Mouse (Mus musculus): ENCODE results near the gene Ephb2.

Ephb2 gene

DNA sequence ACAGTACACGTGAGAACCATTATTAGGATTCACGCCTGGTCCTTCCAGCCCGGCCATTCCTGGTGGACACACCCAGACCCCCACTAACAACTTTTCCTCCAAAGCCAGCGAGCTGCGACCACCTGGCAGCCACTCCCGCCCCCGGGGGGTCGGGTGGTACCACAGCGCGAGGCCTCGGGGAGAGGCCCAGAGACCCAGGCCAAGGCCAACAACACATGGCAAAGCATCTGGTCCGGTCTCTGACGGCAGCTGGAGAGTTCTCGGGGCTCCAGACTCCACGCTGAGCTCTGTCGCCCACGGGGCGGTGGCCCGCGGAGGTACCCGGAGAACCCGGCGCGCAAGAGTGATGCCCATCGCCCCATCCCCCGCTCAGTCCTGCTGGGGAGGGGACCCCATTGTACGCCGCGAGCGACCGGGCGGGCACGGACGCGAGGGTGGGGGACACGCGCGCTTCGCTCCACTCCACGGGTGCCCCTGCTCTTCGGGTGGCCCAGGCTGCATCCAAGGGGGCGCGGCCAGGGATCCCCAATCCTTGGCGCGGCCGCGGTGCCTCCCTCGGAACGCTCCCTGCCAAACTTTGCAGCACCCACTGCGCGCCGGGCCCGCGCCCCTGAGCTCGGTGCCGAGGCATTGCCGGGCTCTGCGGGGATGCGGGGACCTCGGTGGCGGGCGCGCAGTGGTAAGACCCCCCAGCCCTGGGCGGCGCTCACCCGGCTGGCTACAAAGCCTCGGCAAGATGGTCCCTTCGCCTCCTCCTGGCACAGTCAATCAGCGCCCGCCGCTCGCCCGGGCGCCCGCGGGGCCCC is 770 bp downstream of the Ephb2 start:
- no peak for DNase-seq

DNA sequence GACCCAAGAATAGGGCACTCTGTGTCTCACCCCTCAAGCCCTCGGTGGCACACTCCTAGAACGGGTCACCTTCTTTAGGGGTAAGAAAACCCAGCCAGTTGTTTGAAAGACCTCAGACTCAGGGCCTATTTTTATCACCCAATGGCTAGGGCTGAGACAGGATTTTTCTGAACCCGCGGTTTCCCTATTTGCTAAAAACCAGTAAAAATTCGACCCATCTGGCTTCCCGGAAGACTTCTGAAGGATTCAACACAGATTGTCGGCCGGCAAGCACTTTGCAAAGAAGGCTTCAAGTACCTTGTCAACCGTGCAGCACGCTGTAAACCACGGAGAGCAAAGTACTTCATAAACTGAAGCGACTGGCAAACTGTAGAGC is 1.4 kb downstream of the Ephb2 start:
- no peak for DNase-seq

DNA sequence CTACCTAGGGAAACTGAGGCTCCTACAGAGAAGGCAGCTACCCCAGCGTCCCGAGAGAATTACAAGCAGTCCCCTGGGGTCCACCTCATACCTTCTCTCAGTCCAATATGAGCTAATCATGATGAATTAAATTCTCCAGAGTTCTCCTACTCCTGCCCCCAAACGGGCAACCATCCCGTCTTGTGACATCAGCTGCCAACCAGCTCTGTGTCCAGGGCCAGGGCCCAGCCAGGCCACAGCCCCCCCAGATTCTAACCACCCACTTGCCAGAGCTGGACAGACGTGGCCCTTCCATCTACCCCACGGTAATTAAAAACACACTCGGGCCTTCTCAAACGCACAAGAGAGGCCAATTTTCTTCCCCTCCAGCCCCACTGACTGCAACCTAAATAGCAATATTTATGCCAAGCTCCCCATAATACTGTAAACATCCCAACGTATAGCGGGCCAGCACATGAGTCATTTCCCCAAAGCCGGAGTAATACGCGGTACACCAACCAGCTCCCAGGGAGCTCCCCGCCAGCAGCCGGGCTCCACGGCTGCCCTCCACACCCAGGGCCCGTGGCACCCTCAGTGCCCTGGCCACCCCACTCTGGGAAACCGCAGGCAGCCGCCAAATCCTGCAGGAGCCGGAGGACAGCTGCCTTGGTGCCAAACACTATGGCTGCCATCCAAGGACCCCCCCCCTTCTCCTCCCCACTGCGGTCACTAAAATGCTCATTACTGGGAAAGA is 2.0 kb downstream of the Ephb2 start:
- no peak for DNase-seq

DNA sequence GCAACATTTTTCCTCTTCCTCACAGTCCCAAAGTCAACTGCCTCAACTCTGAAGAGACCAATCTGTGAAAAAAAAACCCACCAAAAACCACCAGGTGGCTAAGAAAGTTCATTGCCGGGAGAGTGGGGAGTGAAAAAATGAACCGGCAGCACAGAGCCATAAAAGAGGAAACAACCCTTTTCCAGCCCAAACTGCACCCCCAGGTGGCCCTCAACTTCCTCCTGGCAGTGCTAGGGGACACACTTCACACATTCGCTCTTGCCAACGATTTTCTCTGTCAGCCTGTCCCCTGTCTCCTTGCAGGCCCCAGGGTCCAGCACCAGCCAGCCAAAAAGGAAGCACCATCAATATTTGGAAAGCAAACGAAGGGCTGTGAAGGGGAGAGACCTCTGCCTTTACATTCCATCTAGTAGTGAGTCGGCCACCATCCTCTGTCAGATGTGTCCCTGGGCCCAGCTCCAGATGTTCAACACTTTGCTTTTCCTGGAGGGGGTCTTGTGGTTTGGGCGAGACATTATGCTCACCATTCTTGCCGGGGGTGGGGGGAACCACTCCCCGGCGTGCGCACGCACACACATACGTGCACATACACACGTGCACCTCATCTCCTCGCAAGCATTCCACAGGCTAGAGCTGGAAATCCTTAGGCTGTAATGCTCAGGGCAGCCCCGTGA is 3.1 kb downstream of the Ephb2 start:
- DNase-seq: no peak

DNA sequence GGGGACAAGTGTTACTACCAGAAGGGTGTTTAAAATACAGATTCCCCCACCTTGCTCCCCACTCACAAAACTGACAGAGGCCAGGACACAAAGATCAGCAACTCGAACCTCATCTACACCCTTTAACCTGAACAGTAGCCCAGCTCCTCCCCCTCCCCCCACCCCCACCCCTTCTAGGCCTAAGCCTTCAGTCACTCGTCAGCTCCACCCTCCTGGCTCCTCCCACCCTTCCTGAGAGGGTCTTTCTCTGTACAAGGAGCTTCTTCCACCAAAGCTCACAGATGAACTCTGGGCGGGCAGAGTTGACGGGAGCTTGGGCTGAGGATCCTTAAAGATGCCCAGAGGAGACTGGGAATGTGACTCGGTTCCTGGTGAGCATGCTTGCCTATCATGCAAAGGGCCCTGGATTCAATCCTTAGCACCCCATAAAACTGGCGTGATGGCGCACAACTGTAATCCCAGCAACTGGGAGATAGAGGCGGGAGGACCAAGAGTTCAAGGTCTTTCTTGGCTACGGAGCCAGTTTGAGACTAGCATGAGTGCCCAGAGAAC is 5.4 kb downstream of the Ephb2 start:
- DNase-seq: no peak

DNA sequence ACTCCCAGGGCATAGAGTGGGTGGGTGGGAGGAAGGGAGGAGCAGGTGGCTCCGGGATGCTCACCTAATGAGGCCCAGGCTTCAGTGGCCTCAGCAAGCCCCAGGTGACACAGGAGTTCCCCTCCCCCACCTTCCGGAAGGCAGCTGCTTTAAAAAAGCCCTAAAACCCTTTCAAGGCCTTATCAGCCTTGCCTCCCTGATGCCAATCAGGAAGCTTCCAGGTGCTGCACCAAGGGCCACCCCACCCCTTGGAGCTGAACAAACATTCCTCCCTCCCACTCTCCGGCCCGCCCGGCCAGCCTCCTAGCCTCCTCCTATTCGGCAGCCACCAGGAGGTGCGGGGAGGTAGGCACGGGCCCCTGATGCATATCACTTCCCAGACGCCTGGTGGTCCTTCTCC is 6.0 kb downstream of the Ephb2 start:
- no peak for DNase-seq

DNA sequence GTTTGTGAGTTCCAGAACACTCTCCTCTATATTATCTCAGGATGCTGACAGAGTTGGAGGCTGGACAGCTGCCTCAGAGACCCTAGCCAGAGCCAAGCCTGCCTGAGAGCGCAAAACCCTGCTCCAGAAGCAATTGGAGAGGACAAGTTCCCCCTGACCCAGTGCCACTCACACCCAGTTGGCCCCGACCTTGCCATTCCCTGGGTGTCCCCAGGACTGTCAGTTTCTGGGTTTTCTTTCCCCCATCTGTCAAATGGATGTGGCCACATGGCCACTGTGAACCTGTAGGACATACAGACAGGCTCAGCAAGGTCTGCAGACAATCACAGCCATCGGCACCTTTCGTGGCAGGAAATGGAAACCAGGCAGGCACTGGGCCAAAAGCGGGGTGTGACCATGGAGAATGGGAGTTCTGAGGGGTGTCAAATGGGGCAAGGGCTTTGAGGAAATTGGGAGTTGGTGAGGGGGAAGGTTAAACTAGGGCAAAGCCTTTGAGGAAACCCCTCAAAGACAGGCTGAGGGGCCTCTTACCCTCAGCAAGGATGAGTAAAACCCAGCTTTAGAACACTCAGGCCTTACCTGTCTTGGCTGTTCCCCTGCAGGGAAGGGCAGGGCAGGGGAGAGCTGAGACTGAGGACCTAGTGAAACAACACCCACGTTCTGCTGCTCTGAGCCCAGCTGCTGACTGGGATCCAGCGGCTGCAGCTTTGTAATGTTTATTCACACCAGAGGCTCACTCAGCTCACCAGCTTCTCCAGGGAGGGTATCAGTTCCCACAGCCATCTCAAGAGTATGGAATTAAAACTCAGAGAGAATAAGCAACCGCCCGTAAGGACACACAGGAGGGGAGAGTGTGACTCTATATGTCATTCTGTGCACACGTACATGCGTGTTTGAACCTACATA is 6.9 kb downstream of the Ephb2 start:
- DNase-seq: no peak

DNA sequence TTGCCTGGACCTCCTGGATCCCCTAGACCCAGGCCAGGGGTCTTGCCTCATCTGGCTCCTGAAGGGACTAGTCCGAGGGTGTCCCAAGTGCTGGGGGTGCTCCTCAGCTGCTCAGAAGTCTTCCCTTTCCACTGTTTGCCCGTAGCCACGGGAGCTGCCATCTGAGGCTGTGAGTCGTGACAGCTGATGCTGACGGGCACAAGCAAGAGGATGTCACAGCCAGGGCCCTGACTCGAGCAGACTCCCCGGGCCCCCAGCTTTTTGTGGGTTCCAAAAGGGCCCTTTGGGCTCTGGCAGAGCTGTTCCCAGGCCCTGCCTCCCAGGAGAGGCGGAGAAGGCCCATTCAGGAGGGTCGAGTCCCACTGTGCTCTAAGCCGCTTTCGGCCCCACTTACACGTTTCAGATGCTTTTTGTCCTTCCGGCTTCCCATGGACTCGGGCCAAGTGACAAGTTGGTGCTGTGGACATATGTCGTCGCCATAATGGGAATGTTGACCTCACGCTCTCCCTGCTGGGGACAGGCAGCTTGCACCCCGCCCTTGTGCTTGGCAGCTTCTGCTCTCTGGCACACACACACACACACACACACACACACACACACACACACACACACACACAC is 10.7 kb downstream of the Ephb2 start:
- peak; percentile 88 for DNase-seq

DNA sequence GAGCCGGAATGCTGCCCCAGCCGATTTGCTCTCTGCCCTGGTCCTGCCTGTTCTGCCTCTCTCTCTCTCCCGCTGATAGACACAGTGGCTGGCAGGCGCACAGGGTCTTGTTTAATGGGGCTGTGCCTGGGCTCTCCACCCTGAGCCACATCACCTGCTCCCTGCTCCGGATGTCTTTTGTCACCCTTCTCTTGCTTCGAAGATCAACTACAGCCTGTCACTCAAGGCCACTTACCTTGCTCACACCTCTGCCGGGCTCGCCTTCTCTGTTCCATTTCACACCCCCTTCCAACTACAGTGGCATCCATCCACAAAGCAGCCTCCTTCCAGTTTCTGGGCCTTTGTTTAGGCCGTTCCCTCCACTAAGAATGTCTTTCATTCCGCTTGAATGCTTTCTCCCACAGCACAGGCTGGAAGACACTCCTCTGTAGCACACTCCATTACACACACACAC is 15.7 kb downstream of the Ephb2 start:
- DNase-seq: no peak

DNA sequence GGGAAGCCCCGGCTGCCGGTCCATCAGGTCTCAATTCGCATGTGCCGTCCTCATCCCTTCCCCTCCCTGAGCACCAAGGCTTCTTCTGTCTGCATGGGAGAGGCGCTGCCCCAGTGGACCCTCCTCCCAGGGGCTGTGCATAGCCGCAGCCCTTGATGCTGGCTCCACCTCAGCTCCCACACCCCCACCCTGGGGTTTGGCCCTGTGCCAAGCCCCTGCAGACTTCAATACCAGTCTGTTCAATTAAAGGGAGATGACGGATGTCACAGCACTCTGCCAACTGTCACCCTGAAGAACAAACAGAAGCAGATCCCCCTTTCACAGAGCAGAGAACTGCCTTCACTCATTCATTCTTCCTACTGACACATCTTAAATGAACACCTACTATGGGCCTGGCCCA is 19.1 kb downstream of the Ephb2 start:
- no peak for DNase-seq

DNA sequence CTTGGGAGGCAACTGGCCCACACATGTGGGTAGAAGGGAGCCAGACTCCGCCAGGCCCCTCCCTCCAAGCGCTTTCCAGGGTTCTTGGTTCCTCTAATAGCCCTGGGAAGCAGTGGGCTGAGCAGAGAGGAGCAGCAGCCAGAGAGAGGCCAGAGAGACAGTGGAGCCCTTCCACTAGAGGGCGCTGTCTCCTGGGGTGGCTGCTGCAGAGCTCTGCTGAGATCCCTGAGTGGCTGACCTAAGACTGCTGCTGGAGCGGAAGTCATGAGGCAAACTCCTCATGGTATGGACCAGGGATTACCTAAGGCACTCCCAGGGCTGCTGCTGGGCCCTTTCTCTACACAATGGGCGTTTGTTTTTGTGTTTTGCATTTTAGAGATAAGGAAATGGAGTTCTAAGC is 20.4 kb downstream of the Ephb2 start:
- DNase-seq: no peak

DNA sequence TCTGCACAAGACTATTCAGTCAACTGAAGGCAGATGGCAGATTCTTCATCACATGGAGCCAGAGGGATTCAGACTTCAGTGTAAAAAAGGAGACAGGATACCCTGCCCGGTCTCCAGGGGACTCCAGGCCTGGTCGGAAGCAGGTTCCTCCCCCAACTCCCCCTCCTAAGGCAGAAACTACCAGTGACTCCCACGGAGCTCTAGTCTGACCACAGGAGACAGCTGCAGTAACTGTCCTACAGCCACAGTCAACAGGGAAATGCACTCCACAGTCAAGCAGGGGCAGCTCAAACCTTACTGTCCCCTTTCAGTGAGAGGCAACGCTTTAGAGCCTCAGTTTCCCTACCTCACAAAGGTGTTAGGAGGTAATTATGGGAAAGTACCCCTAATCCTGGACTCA is 23.2 kb downstream of the Ephb2 start:
- no peak for DNase-seq

DNA sequence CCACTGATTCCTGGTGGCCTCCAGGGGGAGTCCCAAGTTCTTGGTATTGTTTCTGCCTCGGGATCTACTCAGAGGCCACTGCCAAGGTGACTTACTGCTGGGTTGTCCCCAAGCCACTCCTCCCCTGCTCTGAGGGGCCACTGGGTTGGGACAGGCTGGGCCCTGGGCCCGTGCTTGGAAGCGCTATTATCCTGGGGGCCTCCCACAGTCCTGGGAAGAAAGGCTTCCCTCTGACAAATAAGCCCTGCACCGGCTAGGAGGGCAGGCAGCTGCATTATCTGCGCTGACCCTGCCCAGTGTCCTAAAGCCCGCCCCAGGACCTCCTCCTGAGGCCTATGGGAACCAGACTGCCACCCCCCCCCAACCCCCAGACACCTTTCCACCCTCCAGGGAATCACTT is 24.2 kb downstream of the Ephb2 start:
- no peak for DNase-seq

DNA sequence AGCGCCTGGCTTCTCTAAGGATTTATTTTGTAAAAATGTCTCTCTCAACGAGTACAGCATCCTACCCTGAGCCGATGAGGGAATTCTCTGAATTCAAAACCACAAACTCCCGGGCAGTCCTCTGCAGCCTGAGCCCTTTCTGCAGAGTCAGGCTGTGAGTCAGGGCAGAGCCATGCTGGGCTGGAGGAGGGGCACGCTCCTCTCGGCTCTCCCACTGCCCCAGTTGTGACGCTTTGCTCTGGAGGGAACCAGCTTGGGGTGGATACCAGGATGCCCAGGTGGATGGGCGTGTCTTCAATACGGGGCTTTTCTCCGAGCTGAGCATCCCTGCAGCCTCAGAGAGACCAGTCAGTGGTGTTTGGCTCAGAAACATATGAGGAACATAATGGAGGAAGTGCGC is 27.3 kb downstream of the Ephb2 start:
- DNase-seq: no peak

DNA sequence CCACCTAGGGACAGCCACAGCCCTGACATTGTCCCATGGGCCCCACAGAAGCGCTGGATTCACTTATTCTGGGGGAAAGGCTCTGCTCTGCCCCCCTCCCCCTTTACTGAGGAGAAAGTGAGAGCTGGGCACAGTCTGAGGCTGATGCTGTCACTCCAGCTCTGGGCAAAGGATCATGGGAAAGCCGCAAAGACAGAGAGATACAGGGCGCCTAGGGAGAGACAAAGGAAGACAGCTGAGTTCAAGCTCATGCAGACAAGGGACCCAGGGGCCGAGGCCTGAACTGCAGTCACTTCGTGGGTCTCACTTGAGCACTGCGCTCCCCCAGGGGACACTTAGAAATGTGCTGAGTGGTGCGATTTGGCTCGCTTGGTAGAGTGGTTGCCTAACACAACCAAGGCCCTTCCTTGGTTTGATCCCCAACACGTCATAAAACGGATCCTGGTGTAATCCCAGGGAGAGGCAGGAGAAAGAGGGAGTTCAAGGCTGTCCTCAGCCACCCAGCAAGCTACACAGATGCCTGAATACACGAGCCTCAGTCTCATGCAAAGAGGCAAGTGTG is 28.3 kb downstream of the Ephb2 start:
- DNase-seq: no peak

DNA sequence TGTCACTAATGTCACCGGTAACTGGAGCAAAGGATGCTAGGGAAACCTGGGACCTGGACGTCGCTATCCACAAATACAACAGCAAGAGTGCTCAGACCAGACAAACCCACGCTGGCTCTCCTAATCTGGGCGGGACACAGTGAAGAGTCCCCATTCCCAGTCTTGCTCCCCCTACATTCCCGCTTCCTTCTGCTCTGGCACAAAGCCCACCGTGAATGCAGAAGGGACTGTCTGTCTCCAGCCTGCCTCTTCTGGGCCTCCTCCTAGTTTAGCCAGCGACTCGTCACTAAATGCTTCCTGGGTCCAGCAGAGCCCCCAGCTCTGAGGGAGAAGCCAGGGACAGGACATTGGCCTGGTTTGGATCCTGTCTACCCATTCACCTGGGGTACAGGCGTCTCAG is 29.5 kb downstream of the Ephb2 start:
- no peak for DNase-seq

DNA sequence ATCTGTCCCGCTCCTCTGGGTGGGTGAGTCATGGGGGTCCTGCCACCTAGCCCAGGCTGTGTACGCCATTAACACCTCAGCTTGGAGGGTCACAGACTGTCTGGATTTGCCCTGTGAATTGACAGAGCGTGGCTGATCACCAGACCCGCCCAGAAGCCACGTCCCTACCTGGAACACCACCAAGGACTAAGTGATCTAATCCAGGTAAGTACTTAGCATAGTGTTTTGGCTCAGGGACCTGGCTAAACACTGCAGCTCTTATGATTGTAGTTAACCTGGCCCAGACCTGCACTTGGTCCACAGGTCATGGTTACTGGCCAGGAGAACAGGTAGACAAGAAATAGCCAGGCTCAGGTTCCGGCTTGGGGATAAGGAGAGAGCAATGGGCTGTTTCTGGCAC is 31.4 kb downstream of the Ephb2 start:
- DNase-seq: no peak

DNA sequence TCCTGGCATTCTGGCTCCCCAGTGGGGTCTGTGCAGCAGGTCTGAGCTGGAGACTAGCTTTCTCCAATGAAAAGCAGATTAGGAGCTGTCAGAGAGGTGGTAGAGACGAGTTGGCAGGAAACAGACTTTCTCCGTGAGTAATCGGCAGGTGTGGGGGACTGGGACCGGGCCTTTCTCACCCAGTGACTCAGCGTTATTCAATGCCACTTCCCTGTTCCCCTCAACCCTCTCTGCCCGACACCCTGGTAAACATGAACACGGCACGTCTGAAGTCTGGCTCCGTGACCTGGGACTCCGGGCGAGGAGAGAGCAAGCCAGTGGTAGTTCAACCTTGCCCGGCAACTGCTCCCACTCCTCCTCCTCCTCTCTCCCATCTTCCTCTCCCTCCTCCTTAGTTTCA is 33.3 kb downstream of the Ephb2 start:
- no peak for DNase-seq

DNA sequence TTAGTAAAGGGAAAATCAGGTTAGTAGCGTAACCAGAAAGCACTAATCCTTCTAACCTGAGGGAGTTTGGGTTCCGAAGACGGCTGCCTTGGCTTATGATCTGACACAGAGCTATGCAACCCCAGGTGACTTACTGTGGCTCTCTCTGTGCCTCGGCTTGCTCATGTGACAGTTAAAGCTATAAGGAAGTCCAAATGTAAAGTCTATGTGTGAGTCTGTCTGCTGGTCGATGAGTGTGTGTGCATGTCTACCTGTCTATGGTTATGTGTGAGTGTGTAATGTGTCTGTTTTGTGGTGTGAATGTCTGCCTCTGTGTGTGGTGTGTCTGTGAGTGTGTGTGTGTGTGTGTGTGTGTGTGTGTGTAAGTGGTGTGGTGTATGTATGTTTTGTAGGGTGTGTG is 33.8 kb downstream of the Ephb2 start:
- DNase-seq: no peak

DNA sequence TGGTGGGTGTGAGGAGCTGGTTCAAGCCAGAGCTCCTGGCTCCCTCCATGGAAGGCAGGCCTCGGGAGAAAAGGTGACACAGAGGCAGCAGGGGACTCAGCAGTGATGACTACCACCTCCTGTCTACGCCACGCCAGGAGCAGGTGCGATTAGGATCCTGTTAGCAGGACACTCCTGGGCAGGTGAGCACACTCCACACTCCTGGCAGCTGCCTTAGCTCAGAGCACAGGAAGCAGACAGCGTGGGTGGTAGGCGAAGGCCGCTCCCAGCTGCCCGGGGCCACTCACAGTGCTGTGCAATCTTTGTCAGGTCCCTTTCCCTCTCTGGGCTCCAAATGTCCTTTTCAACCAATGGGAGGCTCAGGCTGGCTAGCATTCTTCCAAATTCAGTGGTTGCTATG is 34.3 kb downstream of the Ephb2 start:
- no peak for DNase-seq

DNA sequence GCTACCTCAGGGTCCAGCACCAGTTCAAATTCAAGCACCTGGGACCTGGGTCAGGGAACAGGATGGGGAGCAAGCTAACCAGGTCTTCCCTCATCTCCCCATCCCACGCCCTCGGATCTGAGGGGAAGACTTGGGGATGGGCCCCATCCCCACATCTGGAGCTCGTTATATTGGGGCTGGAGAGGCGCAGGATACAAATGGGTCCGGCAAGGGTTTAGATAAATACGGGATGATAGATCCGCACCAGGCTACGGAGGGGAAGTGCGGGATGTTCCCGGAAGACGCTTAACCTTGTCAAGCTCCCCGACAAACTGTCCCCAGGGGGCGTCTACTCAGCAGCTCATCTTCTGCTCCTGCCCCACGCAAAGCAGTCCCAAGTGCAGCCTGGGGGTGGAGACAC is 35.4 kb downstream of the Ephb2 start:
- DNase-seq: no peak

Measured in cerebellum, adult 8-10 months (tissue).